Mouse (Mus musculus) MEL (cell line): ENCODE results near the gene Ednra. TPM values are rescaled to one million over a fixed set of nuclear protein-coding genes. Genes with fewer than 3 reads are reported as not detected.

Experiments used
- DNase-seq: peaks from one replicate; pipeline ENCODE4 v3.0.0; 2011; ENCODE audit warnings: low read depth, low spot score
- H3K27ac ChIP-seq: 2 replicates; pipeline ENCODE4 v1.5.1; 2012; ENCODE audit warnings: low read depth, mild to moderate bottlenecking, control low read depth, low read length, moderate library complexity; ENCODE audit not compliant: control insufficient read depth
- H3K27me3 ChIP-seq, 2 experiments: fragments of 150-350 bp in 1 of 2; sonication (generic) in 1 of 2; 2 replicates each; pipeline ENCODE4 v1.6.1; 2012; ENCODE audit warnings: low read length in 2 of 2, mild to moderate bottlenecking in 2 of 2, improper control_type of control experiment in 1 of 2, moderate library complexity in 1 of 2; ENCODE audit not compliant: insufficient read depth in 2 of 2, control insufficient read depth in 1 of 2
- H3K36me3 ChIP-seq, 2 experiments: 2 replicates each; pipeline ENCODE4 v1.6.1; 2012 to 2014; ENCODE audit warnings: low read length in 2 of 2, improper control_type of control experiment in 1 of 2, inconsistent platforms in 1 of 2, mild to moderate bottlenecking in 1 of 2; ENCODE audit not compliant: insufficient read depth in 2 of 2, control insufficient read depth in 1 of 2
- H3K4me1 ChIP-seq, 2 experiments: fragments of 150-350 bp in 1 of 2; sonication (generic) in 1 of 2; 2 replicates each; pipeline ENCODE4 v1.6.1; 2012; ENCODE audit warnings: low read length in 2 of 2, improper control_type of control experiment in 1 of 2, mild to moderate bottlenecking in 1 of 2; ENCODE audit not compliant: insufficient read depth in 2 of 2, control insufficient read depth in 1 of 2
- H3K4me3 ChIP-seq, 2 experiments: fragments of 150-350 bp in 1 of 2; sonication (generic) in 1 of 2; 2 replicates each; pipeline ENCODE4 v1.5.1; 2012; ENCODE audit warnings: low read depth in 2 of 2, low read length in 2 of 2, mild to moderate bottlenecking in 2 of 2, moderate library complexity in 2 of 2, control low read depth in 1 of 2, improper control_type of control experiment in 1 of 2; ENCODE audit not compliant: control insufficient read depth in 1 of 2, insufficient read depth in 1 of 2
- H3K79me2 ChIP-seq: 2 replicates; pipeline ENCODE4 v1.6.1; 2012; ENCODE audit warnings: mild to moderate bottlenecking, low read length, moderate library complexity; ENCODE audit not compliant: control insufficient read depth, poor library complexity, insufficient read depth
- H3K9ac ChIP-seq: 2 replicates; pipeline ENCODE4 v1.6.1; 2012; ENCODE audit warnings: low read depth, mild to moderate bottlenecking, control low read depth, low read length, moderate library complexity; ENCODE audit not compliant: control insufficient read depth, poor library complexity, severe bottlenecking
- H3K9me3 ChIP-seq: fragments of 150-350 bp; sonication (generic); replicated peaks from 2 replicates; pipeline ENCODE4 v1.6.1; 2012; ENCODE audit warnings: mild to moderate bottlenecking, low read length, improper control_type of control experiment, moderate library complexity; ENCODE audit not compliant: insufficient read depth
- BHLHE40 ChIP-seq: IDR thresholded peaks from 2 replicates; pipeline ENCODE4 v1.6.1; 2012; ENCODE audit warnings: low read depth, mild to moderate bottlenecking, inconsistent platforms, low read length, improper control_type of control experiment, borderline replicate concordance
- CHD1 ChIP-seq: IDR thresholded peaks from 2 replicates; pipeline ENCODE4 v1.6.1; 2012; ENCODE audit warnings: low read depth, mild to moderate bottlenecking, inconsistent platforms, low read length, improper control_type of control experiment
- EP300 ChIP-seq, 2 experiments: IDR thresholded peaks; 2 replicates each; pipeline ENCODE4 v1.6.1; 2011; ENCODE audit warnings: improper control_type of control experiment in 2 of 2, low read length in 2 of 2, low read depth in 1 of 2, mild to moderate bottlenecking in 1 of 2
- ETS1 ChIP-seq: IDR thresholded peaks from 2 replicates; pipeline ENCODE4 v1.6.1; 2012; ENCODE audit warnings: low read depth, mild to moderate bottlenecking, inconsistent platforms, low read length, improper control_type of control experiment, moderate library complexity
- GABPA ChIP-seq: IDR thresholded peaks from 2 replicates; pipeline ENCODE4 v1.6.1; 2012; ENCODE audit warnings: low read depth, mild to moderate bottlenecking, inconsistent platforms, low read length, improper control_type of control experiment, moderate library complexity
- GATA1 ChIP-seq: IDR thresholded peaks from 2 replicates; pipeline ENCODE4 v1.6.1; 2011; ENCODE audit warnings: low read depth, low read length, improper control_type of control experiment
- MAFK ChIP-seq: IDR thresholded peaks from 2 replicates; pipeline ENCODE4 v1.6.1; 2011; ENCODE audit warnings: low read depth, mild to moderate bottlenecking, low read length, improper control_type of control experiment, borderline replicate concordance
- MAX ChIP-seq: IDR thresholded peaks from 2 replicates; pipeline ENCODE4 v1.6.1; 2011; ENCODE audit warnings: low read length, improper control_type of control experiment
- MXI1 ChIP-seq: IDR thresholded peaks from 2 replicates; pipeline ENCODE4 v1.6.1; 2011; ENCODE audit warnings: mild to moderate bottlenecking, low read depth, low read length, improper control_type of control experiment
- MYB ChIP-seq: IDR thresholded peaks from 2 replicates; pipeline ENCODE4 v1.6.1; 2011; ENCODE audit warnings: mild to moderate bottlenecking, low read depth, low read length, improper control_type of control experiment
- MYC ChIP-seq: IDR thresholded peaks from 2 replicates; pipeline ENCODE4 v1.6.1; 2011; ENCODE audit warnings: low read depth, mild to moderate bottlenecking, low read length, improper control_type of control experiment, moderate library complexity
- NRF1 ChIP-seq: IDR thresholded peaks from 2 replicates; pipeline ENCODE4 v1.6.1; 2014; ENCODE audit warnings: low read depth, mild to moderate bottlenecking, inconsistent platforms, low read length, improper control_type of control experiment, moderate library complexity; ENCODE audit not compliant: poor library complexity, insufficient read depth, severe bottlenecking
- POLR2AphosphoS2 ChIP-seq: IDR thresholded peaks from 2 replicates; pipeline ENCODE4 v1.6.1; 2011; ENCODE audit warnings: low read length, improper control_type of control experiment
- POLR2AphosphoS5 ChIP-seq: IDR thresholded peaks from 2 replicates; pipeline ENCODE4 v1.6.1; 2012; ENCODE audit warnings: low read depth, borderline replicate concordance, mild to moderate bottlenecking, inconsistent platforms, low read length, moderate library complexity, mixed read lengths
- RAD21 ChIP-seq: IDR thresholded peaks from 2 replicates; pipeline ENCODE4 v1.6.1; 2011; ENCODE audit warnings: mild to moderate bottlenecking, low read depth, low read length, improper control_type of control experiment
- RCOR1 ChIP-seq: IDR thresholded peaks from 2 replicates; pipeline ENCODE4 v1.6.1; 2012; ENCODE audit warnings: low read depth, mild to moderate bottlenecking, inconsistent platforms, low read length, improper control_type of control experiment
- SIN3A ChIP-seq: IDR thresholded peaks from 2 replicates; pipeline ENCODE4 v1.6.1; 2012; ENCODE audit warnings: low read length, improper control_type of control experiment, inconsistent platforms
- SMC3 ChIP-seq: IDR thresholded peaks from 2 replicates; pipeline ENCODE4 v1.6.1; 2011; ENCODE audit warnings: low read depth, low read length, improper control_type of control experiment
- TBP ChIP-seq: IDR thresholded peaks from 2 replicates; pipeline ENCODE4 v1.8.0; 2011; ENCODE audit warnings: low read depth, low read length, improper control_type of control experiment
- TCF12 ChIP-seq: IDR thresholded peaks from 2 replicates; pipeline ENCODE4 v1.6.1; 2014; ENCODE audit warnings: low read depth, mild to moderate bottlenecking, inconsistent platforms, low read length, improper control_type of control experiment, moderate library complexity
- UBTF ChIP-seq: IDR thresholded peaks from 2 replicates; pipeline ENCODE4 v1.6.1; 2012; ENCODE audit warnings: low read depth, mild to moderate bottlenecking, inconsistent platforms, low read length, improper control_type of control experiment, moderate library complexity, borderline replicate concordance; ENCODE audit not compliant: insufficient read depth
- ZC3H11A ChIP-seq: IDR thresholded peaks from 2 replicates; pipeline ENCODE4 v1.6.1; 2012; ENCODE audit warnings: low read depth, mild to moderate bottlenecking, inconsistent platforms, low read length, improper control_type of control experiment
- polyA plus RNA-seq, 2 experiments: library from polyadenylated mRNA; stranded (reverse) in 1 of 2; unstranded in 1 of 2; fragments of >175 nt in 1 of 2; fragments of >200 nt in 1 of 2; gene quantifications; 2 replicates each; pipeline versions ENCODE4 v1.2.1 to v1.2.4; 2012; ENCODE audit warnings: low replicate concordance in 2 of 2, low read depth in 1 of 2; ENCODE audit not compliant: insufficient read length in 2 of 2, insufficient read depth in 1 of 2, missing spikeins in 1 of 2
- total RNA-seq: library from RNA; depleted of rRNA; stranded (reverse); fragments of 300-350 nt; gene quantifications from 2 replicates; pipeline ENCODE4 v1.2.3, GENCODE M21; 2012

Ednra gene
- total and polyA plus RNA-seq, 3 experiments: not detected

GRCm38 (mm10) chr8:77737327-77737726, 13.1 kb upstream of the Ednra start:
- Histone ChIP-seq H3K36me3 (no peaks in the 10 kb centered on the region), H3K27ac (no peak overlapping the region), H3K9ac (no peak overlapping the region), H3K79me2 (no peaks in the 10 kb centered on the region), H3K9me3 (no peaks in the 10 kb centered on the region), H3K4me3 (no peak overlapping the region), H3K27me3 (no peaks in the 10 kb centered on the region), H3K4me1 (no peaks in the 10 kb centered on the region)
- no peak for TF ChIP-seq CHD1
- no peak for TF ChIP-seq POLR2AphosphoS2
- no peak for TF ChIP-seq SIN3A
- TF ChIP-seq ZC3H11A: no peak
- no peak for TF ChIP-seq EP300 (IDR thresholded peaks at IDR 0.05; ENCODE audit: low read depth in 1 of 2, low read length in 2 of 2)
- no peak for DNase-seq

GRCm38 (mm10) chr8:77733792-77734191, 9.5 kb upstream of the Ednra start:
- no peak overlapping the region for H3K4me3 ChIP-seq
- H3K79me2 ChIP-seq: no peaks in the 10 kb centered on the region
- H3K36me3 ChIP-seq: no peaks in the 10 kb centered on the region
- no peaks in the 10 kb centered on the region for H3K27me3 ChIP-seq
- H3K9ac ChIP-seq: no peak overlapping the region
- no peak overlapping the region for H3K27ac ChIP-seq
- H3K4me1 ChIP-seq: no peaks in the 10 kb centered on the region
- TF ChIP-seq SMC3: no peak
- TF ChIP-seq MYC: no peak
- no peak for TF ChIP-seq BHLHE40
- TF ChIP-seq MAX: no peak
- TF ChIP-seq CHD1: no peak
- TF ChIP-seq NRF1: no peak
- no peak for TF ChIP-seq GATA1
- no peaks in the 10 kb centered on the region for H3K9me3 ChIP-seq
- no peak for DNase-seq

GRCm38 (mm10) chr8:77732964-77733363, 8.7 kb upstream of the Ednra start:
- no peak overlapping the region for H3K27ac ChIP-seq
- H3K4me3 ChIP-seq: no peak overlapping the region
- H3K4me1 ChIP-seq: no peaks in the 10 kb centered on the region
- no peak for DNase-seq
- no peak overlapping the region for H3K9ac ChIP-seq
- H3K27me3 ChIP-seq: no peaks in the 10 kb centered on the region
- no peaks in the 10 kb centered on the region for H3K79me2 ChIP-seq
- no peaks in the 10 kb centered on the region for H3K36me3 ChIP-seq
- TF ChIP-seq ZC3H11A (no peak), MYB (no peak), POLR2AphosphoS5 (no peak), RAD21 (no peak), TCF12 (no peak), BHLHE40 (no peak), ETS1 (no peak), MAFK (no peak), RCOR1 (no peak), MXI1 (no peak), GABPA (no peak), TBP (no peak), UBTF (no peak)
- no peaks in the 10 kb centered on the region for H3K9me3 ChIP-seq
